Mouse (Mus musculus) left cerebral cortex, adult 9 months (tissue): ENCODE measurements around the gene Frs2.
"Not testable (repeated sequence)": the region's sequence is repeated elsewhere in the genome, so short reads cannot be mapped to it uniquely, and the experiment has no call there.

Source experiments
- DNase-seq, 2 experiments: peaks; one replicate each; pipeline ENCODE4 v3.0.0; 2022; ENCODE audit warnings: low spot score in 2 of 2

Gene Frs2

GRCm38 (mm10) chr10:117043497-117044166 lies 104.7 kb downstream of the Frs2 start:
- not testable (repeated sequence) for DNase-seq

- DNase-seq = no peak
Measured at GRCm38 (mm10) chr10:117042295-117042694, 106.0 kb downstream of the Frs2 start.

GRCm38 (mm10) chr10:117040355-117040754 lies 108.0 kb downstream of the Frs2 start:
- DNase-seq = no peak

- DNase-seq = peak in 1 of 2 experiments; percentile 82
Measured at GRCm38 (mm10) chr10:117033785-117034184, 114.5 kb downstream of the Frs2 start.

GRCm38 (mm10) chr10:117031160-117031559 lies 117.2 kb downstream of the Frs2 start:
- no peak for DNase-seq

- DNase-seq = no peak
Measured at GRCm38 (mm10) chr10:117026176-117026575, 122.2 kb downstream of the Frs2 start.

- not testable (repeated sequence) for DNase-seq
Measured at GRCm38 (mm10) chr10:117025776-117026175, 122.6 kb downstream of the Frs2 start.

GRCm38 (mm10) chr10:117023693-117024092 lies 124.6 kb downstream of the Frs2 start:
- DNase-seq = no peak

GRCm38 (mm10) chr10:117021020-117021754 lies 127.1 kb downstream of the Frs2 start:
- no peak for DNase-seq
